Mouse (Mus musculus) ovary, postnatal 14 days (tissue): Measurements from ENCODE around the gene Crcp.
"Not testable (repeated sequence)": the region's sequence is repeated elsewhere in the genome, so short reads cannot be mapped to it uniquely, and the experiment has no call there.

Experiments used
- DNase-seq: peaks from one replicate; pipeline ENCODE4 v3.0.0; 2022; ENCODE audit warnings: low spot score

Gene Crcp

DNA sequence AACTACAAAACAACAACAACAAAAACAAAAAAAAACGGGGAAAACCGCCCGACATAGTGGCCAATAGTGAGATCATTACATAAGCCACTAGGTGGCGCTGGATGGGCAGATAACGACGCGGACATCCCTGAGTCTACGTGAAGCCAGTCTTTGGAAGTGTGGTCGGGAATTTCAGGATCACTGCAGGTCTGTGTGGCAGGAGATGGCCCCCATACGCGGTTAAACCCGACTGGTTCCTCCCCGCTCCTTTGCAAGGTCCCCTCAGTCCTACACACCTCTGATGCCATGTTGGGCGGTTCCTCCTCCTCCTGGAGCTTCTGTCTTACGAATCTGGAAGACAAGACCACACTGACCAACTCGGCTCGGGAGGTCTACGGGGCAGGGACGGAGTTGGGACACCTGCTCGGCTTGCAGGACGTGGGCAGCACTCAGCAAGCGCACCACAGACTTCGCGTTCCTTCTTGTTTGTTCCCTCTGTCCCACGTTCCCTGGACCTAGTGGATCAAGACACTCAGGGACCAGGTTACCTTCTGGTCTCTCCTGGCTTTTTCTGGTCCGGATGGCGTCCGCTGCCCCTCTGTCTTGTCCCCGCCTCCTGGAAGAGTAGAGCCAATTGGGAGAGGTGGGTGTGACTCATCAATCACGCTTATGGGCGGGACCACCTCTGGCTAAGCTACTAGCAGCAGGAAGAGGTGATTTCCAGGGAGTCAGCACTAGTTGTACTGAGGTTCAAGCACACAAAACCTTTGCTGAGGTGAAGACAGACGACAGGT is 5.1 kb upstream of the Crcp start:
- DNase-seq: peak; percentile 72

DNA sequence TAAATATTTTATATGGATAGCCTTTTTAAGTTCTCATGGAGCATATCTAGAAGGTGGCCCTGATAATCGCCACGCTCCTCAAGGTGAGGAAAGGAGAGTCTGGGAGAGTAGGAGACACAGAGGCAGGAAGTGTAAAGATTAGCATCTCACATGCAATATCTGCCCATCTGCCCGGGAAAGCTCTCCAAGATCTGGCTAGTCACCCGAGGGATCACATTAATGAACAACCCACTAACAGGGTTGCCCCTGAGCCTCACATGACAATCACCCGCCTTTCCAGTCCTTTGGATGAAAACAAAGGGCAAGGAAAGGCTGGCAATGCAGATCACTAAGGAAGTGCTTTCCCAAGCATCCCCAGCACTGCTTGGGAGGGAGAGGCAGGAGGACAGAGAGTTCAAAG is 2.0 kb upstream of the Crcp start:
- no peak for DNase-seq

DNA sequence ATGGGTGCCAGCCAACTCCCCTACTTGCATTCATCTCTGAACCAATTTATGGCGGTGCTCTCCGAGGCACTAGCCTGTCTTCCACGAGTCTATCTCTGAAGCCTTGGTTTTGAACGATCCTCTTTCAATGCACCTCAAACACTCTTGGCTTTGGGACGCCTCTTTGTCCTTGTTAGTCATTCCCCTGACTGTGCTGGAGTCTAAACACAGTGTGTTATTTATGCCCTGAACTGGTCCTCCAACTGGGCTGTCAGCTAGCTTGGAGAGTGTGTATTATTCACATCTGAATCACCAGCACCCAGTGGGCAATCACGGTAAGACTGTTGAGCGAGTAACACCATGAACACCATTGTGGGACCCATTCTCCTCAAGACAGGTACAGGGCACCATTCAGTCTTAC is 1.4 kb upstream of the Crcp start:
- no peak for DNase-seq

DNA sequence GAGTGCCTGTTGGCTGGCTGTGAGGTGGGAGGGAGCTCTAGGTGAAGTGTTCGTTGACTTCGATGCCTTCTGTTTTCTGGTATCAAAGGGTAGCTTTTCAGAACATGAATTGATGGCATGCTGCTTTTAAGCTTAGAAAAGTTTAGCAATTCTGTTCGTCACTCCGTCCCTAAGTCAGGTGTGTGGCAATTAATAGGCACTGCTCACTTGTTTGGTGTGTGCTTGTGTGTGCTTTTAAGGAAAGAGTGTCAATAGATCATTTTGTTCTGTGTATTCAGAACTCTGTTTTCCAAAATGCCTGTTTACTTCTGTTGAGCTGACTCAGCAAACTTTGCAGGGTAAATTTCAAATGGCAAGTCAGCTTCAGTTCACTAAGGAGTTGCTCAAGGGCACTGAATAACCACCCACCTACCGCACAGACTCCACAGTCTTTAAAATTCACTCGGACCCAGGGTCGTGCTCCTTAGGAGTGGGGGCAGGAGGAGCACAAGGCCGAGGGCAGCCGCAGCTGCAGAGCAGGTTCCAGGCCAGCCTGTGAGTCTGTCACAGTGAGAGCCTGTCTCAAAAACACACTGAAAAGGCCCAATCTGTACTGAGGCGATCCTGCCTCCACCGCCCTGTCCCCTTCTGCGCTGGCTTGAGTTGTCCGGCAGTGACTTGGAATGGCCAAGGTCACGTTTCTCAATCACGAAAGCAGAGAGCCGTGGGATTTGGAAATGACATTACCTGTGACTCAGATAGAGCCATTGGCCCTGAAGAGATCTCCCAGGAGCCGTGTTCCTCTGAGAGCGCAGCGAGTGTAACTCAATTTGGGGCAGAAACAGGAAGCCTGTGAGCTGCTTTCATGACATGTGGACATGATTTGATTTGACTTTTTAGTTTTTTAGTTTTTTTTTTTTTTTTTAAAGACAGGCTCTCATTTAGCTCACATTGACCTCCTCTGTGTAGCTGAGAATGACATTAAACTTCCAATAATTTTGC is 2.6 kb downstream of the Crcp start:
- no peak for DNase-seq

DNA sequence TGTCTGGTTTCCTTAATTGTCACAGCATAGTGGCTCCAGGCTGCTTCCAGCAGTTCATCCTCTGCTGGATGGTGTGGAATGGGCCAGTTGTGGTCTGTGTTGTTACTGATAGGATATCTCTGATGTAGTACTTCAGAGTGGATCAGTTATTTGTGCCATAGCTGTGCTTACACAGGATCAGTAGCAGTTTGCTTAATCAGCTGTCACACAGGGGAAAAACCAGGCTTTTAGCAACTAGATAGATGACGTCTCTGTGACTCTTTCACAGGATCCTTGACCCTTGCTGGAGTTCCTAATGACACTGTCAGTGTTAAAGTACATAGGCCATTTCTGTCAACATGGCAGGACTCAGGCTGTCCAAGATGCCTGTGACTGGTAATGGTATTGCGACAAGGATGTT is 4.8 kb downstream of the Crcp start:
- DNase-seq: no peak

DNA sequence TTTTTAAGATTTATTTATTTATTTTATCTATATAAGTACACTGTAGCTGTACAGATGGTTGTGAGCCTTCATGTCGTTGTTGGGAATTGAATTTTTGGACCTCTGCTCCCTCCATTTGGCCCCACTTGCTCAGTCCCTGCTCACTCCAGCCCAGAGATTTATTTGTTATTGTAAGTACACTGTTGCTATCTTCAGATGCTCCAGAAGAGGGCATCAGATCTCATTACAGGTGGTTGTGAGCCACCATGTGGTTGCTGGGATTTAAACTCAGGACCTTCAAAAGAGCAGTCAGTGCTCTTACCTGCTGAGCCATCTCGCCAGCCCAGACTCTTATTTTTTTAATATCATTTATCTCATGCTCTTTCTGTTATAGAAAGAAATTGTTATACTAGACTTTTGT is 7.2 kb downstream of the Crcp start:
- not testable (repeated sequence) for DNase-seq

DNA sequence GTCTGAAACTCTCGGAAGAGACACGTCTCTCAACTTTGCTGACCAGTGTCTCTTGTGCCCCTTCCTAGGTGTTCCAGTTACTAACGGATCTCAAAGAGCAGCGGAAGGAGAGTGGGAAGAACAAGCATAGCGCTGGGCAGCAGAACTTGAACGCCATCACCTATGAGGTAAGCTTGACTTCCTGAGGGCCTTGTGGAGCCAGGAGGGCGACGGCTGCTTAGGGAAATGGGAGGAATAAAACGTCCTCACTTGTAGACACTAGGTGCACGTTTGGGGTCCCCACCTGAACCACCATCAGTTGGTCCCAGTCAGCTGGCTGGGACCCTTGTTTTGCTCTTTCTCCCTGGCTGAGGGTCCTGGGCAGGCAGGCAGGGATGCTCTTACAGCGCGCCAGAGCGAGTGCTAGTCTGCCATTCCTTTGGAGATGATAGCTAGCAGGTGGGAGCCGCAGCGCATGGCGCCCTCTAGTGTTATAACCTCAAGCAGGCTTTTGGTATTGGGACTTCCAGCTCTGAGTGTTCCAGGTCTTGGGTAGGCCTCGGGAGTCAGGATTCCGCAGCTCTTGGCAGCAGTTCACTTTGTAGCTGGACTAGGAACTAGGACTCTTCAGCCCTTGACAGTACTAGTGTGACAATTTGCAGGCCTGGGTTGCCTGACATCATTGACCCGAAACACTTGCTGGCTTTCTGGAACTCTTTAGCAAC is 8.8 kb downstream of the Crcp start:
- peak; percentile 46 for DNase-seq

DNA sequence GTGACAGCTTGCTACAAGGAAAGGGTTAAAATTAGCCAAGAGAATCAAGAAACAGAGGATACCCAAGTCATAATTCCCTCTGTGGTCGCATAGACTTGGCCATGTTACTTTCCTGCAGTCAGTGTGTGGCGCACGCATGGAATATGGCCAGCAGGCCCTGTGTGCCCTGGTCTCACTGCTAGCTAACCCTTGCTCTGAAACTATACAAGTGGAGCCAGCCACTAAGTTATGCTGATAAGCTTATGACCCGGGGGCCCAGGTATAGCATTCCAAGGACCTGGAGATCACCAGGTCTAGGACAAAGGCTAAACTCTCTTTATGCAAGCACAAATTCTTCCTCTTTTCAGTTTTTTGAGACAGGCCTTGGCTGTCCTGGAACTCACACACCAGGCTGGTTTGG is 11.7 kb downstream of the Crcp start:
- DNase-seq: no peak

DNA sequence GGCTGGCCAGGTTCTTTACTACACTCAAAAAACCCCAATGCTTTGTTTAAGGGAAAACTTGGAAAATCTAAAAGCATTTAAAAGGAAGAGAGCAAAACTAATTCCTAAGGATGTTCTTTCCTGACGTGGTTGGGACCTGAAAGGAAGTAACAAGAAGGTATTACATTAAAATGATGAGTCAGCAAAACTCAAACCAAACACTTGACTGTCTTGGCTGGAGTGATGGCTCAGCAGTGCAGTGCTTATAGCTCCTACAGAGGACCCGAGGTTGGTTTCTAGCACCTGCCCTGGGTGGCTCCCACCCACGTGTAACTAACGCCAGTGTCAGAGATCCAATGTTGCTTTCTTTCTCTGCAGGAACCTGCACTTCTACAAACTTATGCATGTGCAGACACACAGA is 12.2 kb downstream of the Crcp start:
- DNase-seq: no peak

DNA sequence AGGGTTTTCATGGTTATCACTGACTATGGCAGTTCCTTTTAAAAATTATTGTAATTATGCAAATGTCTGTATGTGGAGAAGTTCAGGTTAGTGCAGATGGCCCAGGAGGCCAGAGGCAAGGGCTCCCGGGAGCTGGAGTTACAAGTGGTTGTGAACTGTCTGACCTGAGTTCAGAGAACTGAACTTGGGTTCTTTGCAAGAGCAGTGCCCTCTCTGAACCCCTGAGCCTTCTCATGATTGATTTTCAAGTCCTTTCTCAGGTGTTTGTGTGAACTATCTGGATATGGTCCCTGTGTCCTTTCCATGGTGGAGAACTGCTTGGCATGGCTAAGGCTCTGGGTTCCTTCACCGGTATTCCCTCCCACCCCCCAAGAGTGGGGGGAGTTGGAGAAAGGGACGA is 14.7 kb downstream of the Crcp start:
- no peak for DNase-seq

DNA sequence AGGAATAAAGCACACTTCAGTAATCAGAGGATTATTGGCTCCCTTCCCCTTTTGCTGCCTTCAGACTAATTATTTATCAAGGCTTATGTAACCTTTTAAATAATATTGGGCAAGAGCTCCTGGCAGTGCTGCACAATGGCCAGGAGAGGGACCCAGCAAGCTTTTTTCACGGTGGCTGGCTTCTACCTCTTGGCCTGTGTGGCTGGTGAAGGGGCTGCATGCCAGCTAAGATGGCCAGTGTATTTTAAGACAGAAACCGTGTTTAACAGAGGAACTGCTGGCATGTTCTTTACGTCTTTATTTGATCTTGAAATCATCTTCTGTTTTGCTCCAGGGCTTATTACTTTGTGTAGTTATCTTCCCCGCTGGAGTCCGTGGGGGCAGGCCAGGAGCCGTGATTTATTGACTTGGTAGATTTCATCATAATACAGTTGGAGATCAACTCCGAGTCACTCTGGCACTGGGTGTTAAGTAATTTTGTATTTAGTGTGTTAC is 15.2 kb downstream of the Crcp start:
- peak; percentile 51 for DNase-seq

DNA sequence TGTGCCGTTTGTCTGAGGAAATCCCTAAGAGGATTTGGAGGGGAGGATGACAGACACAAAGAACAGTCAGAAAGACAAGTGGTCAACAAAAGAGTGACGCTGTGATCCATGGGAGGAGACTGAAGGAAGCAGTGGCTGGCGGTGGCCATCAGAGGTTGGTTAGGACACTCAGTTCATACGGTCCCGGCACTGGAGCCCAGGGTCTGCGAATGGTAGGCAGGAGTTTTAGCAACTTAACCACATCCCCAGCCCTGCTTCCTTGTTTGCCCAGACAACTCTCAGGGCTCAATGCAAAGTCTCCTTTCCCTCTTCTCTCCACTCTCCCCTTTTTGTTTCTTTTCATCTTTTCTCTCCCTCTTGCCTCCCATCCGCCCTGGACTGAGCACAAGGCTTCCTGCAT is 17.0 kb downstream of the Crcp start:
- DNase-seq: no peak

DNA sequence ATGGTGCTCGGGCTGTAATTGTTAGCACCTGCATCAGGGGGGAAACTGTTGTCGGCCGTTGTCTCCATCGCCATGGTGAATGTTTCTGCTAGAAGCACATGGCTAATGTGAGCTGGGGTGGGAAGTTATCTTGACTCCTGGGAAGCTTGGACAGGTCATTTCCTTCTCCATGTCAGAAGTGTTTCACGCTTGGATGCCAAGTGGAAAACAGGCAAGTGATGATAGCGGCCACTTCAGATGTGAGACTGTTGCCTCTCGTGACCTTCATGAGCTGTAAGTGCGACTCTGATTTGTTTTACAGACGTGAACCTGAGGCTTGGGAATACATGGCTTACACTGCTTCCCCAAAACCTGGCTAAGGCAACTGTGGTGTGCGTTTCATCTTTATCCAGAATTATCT is 17.5 kb downstream of the Crcp start:
- no peak for DNase-seq

DNA sequence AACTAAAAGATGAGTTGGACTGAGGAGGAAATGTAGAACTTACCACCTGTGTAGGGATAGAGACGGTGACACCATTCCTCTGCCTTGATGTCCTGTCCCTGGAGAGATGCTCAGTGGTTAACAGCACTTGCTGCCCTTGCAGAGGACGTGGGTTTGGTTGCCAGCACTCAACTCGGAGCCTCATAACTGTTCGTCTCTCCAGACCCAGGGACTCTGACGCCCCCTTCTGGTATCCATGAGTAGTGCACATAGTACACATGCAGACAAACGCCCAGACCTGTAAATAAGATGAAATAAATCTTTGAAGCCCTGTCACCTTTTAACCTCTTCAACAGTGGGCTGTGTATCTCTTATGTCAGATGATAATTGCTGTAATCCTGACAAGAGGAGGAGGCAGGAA is 17.9 kb downstream of the Crcp start:
- DNase-seq: no peak

DNA sequence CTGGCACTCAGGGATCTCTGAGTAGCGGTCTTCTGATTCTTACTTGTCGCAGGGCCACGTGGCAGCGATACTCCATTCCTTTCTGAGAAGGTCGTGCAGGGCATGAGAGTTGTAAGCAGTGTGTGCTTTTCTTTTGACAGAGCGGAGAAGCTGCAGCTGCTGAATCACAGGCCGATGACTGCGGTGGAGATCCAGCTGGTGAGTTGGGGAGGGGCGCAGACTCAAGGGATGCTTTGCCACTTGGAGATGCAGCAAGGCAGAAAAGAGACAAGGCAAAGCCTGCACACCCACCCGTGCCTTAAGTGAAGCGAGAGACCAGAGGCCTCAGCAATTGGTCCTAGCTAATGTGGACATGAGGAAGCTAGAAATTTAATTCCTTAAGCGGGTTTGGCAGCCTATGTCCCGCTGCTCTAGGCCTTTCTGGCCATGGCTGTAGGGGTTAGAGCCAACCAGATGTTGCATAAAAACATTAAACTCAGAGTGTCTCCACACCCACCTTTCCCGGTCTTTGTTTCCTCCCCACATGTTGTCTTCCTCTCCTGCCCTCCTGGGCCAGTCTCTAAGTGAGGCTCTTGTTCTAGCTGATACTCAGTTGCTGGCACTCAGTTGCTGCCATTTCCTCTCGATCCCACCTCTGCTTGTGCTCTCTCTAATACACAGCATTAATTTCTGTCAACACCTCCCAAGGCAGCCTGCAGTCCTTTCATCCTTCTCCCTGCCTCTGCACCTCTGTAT is 19.9 kb downstream of the Crcp start:
- DNase-seq: no peak

DNA sequence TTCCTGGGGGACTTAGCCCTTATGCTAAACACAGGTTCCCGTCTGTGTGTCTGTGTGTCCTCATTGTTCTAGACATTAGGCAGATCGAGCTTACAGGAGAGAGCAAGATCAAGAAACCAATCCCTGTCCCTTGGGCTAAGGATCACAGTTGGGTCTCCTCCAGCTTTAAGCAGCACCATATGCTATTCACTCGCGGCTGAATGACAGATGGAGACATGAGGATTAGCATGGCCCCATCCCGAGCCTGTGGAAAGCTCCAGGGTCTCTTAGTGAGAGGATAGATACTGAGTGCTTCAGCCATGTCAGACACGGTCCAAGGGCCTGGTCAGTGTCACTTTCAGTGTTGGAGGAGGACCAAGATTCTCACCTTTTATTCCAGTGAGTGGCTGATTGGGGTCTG is 21.3 kb downstream of the Crcp start:
- no peak for DNase-seq

DNA sequence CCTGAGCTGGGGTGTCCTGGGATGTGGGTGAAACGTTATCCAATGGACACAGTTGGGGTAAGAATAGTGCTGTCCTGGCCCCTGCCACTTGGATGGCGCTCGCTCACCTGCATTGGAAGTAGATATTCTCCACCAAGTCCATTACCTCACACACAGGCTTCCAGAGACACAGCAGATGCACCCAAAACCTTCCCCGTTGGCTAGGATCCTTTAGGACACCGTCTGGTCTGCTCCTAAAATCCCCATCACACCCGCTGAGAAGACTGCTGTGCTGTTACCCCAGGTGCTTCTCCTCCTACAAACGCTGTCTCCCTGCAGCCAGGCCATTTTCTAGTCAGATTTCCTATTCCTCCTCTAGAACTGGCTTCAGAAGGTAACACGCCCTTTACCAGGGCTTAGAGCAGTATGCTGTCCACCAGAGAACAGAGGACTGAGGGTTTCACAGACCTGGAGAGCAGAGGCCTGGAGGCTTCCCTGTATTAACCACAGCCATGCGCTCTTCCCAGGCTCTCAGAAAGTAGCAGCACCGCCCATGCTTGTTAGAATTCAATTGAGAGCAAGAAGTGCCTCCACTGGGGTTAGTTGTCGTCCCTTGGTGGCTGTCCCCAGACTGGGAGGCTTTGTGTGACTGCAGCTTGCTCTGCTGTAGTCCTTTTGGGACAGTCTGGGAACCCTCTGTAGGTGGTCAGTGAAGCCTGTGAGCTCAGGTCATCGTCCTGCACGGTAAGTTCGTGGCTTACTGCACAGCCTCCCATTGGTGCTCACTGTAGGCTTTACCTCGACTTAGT is 22.2 kb downstream of the Crcp start:
- DNase-seq: no peak

DNA sequence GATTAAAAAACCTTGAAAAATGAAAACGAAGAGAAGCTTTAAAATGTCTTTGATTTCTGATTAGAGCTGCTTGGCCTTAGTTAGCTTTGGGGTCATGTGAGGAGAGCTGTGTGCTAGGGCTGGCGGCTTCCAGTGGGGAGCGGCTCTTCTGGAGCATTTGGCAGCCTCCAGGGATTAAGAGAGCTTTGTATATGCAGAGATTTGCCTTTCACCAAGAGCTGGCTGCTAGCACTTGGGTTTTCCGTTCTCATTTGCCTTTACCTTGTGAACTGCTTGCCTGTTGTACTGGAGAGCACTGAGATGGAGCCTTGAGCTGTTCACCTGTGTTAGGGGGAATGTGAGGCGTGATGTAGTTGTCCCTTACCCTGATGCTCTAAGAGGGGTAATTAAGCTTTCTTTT is 23.4 kb downstream of the Crcp start:
- DNase-seq: no peak

DNA sequence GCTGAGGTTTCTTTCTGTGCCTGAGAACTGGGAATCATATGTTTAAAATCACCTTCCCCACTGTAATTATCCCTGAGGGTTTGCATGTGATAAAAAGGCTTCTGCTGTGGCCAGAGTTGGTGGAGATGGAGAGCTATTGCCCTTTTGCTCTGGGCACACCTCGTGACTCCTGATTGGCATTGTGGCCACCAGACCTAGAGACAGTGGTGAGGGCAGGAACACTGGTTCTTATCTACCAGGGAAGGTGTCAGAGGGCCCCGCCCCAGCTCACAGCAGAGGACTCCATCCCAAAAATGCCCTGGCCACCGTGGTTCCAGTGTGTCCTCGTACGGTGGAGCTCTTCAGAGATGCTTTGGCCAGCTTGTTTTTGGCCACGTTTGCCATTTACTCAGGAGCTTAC is 23.9 kb downstream of the Crcp start:
- DNase-seq: no peak

DNA sequence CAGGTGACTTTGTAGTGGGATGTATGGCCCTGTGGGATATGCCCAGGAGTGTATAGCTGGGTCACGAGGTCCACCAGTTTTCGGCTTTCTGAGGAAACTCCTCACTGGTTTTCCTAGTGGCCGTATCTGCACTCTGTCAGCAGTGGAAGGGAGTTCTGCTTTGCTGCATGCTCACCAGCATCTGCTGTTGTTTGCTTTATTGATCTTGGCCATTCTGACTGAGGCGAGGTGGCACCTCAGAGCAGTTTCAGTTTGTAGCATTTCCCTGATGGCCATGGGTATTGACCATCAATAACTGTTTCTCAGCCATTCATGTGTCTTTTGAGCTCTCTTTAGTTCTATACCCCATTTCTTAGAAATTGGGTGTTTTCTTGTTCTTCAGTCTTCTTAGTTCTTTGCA is 26.6 kb downstream of the Crcp start:
- no peak for DNase-seq

DNA sequence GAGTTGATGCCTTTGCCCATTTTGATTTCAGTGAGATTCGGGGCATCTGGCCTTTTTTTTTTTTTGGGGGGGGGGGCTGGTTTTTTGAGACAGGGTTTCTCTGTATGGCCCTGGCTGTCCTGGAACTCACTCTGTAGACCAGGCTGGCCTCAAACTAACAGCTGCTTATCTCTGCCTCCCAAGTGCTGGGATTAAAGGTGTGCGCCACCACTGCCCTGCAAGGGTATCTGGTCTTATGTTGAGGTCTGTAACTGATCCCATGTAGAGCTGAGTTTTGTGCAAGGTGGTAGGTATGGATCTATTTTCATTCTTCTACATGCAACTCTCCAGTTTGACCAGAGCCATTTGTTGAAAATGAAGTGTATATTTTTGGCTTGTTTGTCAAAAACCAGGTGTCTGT is 27.2 kb downstream of the Crcp start:
- DNase-seq: no peak
